Mouse (Mus musculus) lung, postnatal 14 days (tissue): ENCODE results near the gene Pycard.
"Not testable (repeated sequence)": the region's sequence is repeated elsewhere in the genome, so short reads cannot be mapped to it uniquely, and the experiment has no call there.

Experiments
- DNase-seq: peaks from one replicate; pipeline ENCODE4 v3.0.0; 2021

Gene Pycard

GRCm38 (mm10) chr7:128003098-128003497, 9.4 kb upstream of the Pycard start:
- DNase-seq = no peak

DNA sequence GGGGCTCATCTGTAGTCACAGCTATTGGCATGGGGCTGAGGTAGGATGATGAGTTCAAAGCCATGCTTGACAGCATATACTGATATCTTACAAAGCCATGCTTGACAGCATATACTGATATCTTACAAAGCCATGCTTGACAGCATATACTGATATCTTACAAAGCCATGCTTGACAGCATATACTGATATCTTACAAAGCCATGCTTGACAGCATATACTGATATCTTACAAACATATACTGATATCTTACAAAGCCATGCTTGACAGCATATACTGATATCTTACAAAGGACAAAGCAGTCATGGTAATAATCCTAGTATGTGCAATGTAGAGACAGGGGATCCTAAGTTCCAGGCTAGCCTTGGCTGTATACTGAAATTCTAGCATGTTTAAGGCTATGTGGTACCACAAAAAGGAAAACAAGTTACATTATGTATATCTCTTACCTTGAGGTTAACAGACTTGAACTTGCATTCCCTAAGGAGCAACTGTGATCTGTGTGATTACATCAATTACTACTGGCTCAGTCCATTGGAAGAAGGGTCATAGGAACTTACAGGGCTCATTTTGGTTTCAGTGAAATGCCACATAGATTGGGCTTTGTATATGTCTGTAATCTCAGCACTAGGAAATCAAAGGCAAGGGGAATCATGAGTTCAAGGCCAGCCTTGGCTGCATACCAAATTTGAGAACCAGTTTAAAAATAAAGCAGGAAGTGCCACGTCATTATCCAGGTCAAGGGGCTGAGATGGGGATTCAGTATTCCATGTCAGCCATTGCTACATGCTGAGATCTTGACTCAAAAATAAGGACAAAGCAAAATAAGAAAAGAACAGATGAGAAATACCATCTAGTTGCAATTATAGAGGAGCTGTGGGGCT, 6.6 kb upstream of the Pycard start:
- DNase-seq = no peak

GRCm38 (mm10) chr7:127999436-127999835, 5.8 kb upstream of the Pycard start:
- no peak for DNase-seq

GRCm38 (mm10) chr7:127992488-127993340, 953 bp downstream of the Pycard start:
- DNase-seq = no peak

GRCm38 (mm10) chr7:127991643-127992487, 1.8 kb downstream of the Pycard start:
- DNase-seq = peak; percentile 86

DNA sequence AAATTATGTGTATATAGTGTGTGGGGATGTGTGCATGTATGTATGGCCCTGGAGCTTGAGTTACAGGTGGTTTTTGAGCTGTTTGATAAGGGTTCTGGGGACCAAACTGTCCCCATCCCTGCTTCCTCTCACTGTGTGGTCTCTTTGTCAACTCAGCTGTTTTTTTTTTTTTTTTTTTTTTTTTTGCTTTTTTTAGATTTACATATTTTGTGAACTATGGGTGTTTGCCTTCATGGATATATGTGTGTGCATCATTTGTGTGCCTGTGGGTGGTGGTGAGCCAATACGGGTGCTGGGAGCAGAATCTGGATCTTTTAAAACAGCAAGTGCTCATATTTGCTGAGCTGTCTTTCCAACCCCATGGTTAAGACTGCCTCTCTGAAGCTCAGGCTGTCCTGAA, 4.8 kb downstream of the Pycard start:
- DNase-seq = no peak

GRCm38 (mm10) chr7:127980606-127981005, 13.1 kb downstream of the Pycard start:
- DNase-seq = no peak

DNA sequence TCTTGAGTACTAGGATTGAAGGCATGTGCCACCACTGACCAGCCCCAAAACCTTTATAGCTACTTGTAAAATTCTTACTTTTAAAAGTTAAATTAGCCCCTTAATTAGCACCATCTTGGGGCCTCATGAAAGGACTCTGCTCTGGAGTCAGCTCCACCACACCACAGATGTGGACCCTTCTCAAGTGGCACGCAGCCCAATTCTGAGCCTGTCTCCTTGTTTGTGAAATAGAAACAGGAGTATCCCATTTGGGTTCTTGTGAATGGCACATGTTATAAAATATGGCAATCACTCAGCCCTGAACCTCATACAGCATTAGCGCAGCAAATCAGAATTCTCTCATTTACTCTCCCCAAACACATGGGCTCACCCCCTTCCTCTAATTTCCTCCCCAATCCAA, 14.8 kb downstream of the Pycard start:
- no peak for DNase-seq

DNA sequence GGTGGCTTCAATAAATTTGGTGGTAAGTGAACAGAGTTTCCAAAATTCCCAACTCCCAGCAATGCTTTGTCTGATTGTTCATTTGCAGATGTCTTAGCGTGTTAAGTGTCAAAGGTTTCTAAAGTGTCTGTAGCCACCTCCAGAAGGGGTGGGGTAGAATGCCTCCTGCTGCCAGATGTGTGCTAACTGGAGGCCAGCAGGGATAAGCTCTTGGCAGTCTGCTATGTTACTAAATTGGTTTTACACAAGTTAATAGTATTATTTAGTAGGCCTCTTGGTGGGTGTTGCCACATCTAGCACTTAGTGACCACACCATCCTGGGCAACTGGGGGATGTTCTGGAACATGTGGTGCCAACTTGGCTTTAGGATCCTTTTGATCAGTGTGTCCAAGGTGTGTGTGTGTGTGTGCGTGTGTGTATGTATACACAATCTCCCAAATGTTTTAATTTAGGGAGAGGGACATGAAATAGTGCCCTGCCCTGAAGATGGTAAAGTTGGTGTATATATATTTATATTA, 19.2 kb downstream of the Pycard start:
- no peak for DNase-seq

GRCm38 (mm10) chr7:127967922-127968828, 25.5 kb downstream of the Pycard start:
- DNase-seq = peak; percentile 79

GRCm38 (mm10) chr7:127967004-127967921, 26.4 kb downstream of the Pycard start, which contains the start of gene Fus:
TSS of gene Fus (plus strand) at chr7:127967457.
- peak; percentile 96 for DNase-seq

DNA sequence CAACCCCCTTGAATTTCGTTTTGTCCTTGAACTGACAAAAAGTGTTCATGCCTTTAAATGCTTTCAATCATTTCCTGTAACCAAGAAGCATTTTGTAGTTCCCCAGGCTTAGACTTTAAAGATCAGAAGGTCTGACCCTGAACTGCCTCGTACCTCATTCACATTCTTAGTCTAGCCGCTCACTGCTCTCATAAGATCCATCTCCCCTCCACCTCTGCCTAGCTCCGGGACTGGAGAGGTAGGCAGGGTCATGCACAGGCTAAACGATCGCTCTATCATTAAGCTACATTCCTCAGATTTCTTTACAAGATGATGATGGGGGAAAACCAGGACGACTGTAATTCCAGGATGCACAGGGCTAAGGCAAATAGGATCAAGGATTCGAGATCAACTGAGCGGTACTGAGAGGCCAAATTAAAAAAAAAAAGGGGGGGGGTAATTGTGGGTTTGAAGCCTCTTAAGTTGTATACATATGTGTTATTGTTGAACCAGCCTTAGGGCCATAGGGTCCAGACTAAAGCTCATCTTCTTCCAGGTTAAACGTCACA, 27.2 kb downstream of the Pycard start:
- DNase-seq = peak; percentile 6

DNA sequence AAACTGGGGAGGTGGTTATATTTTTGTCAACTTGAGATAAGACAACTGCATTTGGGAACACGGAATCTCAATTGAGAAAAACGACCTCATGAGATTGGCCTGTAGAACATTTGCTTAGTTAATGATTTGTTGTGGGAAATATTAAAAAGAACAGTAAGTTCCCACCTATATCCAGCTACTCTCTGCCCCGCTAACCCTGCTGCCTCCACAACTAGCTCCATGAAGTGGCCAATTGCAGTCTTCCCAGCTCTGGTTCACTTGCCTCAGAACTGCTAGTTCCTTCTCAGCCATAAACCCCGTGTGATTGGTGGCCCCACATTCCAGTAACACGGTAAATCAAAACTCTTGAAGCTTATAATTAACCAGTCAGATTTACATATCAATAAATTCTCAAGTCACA, 34.3 kb downstream of the Pycard start:
- no peak for DNase-seq

- DNase-seq = no peak
These were observed 40.6 kb downstream of the Pycard start for GRCm38 (mm10) chr7:127952864-127953581.

DNA sequence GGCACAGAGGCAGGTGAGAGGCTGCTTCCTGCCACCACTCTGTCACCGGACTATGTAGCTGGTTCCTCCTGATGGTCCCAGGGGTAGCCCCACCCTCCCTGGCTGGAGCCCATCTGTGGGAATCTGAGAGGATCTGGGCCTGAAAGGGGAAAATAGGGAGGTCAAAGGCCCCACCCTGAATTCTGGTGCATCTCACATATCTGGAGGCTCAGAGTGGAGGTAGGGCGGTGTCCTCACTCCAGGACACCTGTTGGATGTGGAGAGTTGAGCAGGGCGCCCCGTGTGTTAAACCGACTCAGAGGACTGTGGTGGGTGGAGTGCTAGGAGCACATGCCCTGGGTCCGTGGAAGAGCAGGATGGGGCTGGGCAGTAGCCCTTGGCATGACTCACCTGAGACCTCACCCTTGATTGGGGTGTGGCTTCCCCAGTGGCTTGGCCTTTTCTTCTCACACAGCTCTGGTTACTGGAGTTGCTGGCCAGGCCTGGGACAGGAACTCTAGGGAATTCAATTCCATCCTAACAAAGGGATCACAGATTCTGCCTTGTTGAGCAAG, 47.1 kb downstream of the Pycard start, which contains the start of gene Prss36:
Prss36 (minus strand) TSS at position 256 of the 554 bp plus-strand sequence.
- no peak for DNase-seq

GRCm38 (mm10) chr7:127944614-127945013, 49.1 kb downstream of the Pycard start:
- DNase-seq = no peak

DNA sequence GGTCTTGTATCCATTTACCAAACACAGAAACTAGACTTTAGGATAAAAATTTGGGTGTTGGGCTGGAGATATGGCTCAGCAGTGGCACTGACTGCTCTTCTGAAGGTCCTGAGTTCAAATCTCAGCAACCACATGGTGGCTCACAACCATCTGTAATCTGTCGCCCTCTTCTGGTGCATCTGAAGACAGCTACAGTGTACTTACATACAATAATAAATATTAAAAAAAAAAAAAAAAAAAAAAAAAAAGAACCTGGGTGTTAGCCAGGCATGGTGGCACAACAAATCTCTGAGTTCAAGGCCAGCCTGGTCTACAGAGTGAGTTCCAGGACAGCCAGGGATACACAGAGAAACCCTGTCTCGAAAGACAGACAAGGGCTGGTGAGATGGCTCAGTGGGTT, 51.6 kb downstream of the Pycard start:
- not testable (repeated sequence) for DNase-seq
